Mouse (Mus musculus) urinary bladder, postnatal 10 days (tissue): ENCODE results near the gene Ube2f.

ENCODE experiments used
- DNase-seq: peaks from one replicate; pipeline ENCODE4 v3.0.0; 2022; ENCODE audit warnings: low spot score

Gene Ube2f

DNA sequence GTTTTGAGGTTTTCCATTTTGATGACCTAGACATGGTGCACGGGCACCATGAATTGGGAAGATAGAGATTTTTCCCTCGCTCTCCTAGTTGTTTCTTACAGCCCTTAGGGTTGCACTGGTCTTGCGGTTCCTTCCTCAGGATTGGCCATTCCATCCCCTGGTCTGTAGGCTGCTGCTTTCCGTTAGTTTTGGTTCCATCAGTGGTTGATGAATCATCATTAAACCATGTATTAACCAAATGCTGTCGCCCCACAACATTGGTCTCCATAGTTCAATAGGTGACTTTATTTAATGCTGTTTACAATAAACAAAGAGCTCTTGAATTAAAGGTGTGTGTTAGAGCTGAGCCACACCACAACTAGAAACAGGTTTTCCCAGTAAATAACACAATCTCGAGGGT is 12.4 kb upstream of the Ube2f start:
- DNase-seq = no peak

DNA sequence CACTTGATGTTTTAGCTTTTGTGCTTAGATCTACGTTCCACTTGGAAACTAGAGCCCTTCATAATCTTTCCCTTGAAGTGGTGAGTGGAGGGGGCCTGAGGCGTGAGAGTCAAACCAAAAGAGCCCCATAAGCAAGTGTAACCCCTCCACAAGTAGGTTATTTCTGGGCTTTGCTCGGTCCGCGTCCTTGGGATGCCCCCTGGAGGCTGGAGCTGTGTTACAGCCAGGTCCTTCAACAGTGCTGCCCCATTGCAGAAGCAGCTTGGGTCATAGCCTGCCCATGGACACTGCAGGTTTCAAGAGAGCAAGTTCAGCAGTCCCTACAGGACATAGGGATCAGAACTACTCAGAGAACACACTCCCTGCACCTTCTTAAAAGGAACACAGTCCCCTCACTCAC is 11.0 kb upstream of the Ube2f start:
- no peak for DNase-seq

DNA sequence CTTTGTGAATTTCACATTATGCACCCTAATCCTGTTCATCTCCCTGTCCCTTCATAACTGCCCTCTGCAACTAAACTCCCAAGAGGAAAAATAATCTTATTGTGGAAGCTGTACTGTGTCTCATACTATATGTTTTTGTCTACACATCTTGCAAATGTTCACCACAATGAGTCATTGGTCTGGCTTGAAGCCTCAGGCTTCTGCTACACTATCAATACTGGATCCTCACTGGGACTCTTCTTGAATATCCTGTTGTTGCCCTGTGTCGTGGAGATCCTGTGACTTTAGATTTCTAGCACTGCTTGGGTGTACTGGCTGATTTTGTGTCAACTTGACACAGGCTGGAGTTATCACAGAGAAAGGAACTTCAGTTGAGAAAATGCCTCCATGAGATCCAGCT is 10.3 kb upstream of the Ube2f start:
- DNase-seq = no peak

DNA sequence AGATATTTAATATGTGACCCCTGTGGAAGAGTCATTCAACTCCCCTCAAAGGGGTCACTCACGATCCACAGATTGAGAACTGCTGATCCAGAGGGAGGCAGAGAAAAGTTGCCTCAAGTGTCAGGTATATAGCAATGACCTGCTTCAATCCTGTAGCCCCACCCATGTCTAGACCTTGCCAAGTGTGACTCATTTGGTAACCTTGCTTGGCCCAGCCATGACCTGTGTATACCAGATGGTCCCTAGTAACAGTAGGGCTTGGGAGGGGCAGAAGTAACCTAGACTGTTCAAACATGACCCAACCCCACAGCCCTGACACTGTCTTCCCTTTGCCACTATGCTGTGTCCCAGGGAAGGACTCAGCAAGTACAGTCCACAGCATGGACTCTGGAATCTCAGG is 9.4 kb upstream of the Ube2f start:
- no peak for DNase-seq

DNA sequence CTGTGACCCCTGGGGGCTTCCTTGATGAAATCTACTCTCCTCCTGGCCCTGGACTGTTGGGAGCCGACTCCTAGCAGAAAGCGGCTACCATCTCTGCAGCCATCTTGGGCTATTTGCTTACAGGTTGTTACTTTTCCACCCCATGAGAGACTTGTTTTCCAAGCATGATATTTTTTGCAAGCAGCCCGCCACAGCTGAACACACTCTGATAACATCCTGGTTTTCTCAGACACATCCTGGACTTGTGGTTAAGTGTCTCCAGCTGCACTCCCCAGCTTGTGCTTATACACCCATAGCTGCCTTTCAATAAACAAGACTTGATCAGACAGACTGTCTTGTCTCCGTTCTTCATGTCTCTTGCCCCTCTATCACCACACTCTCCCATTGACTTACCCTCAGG is 8.9 kb upstream of the Ube2f start:
- DNase-seq = no peak

DNA sequence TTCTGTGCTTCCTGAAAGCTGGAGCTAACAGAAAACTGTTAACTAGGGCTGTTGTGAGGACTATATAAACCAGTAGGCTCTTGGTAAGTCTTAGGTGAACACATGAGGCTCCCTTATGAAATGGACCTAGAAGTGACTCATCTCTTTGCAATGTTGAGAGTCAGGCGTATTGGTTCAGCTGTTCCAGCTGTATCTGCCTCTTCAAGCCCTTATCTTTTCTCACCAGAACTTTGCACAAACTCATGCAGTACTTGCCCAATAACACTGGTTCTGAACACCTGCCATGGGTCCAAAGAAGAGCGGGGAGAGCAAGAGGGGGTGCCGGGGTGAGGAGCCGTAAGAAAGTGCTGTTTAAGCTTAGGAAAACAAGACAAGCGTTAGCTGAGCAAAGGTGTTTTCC is 1.9 kb upstream of the Ube2f start:
- no peak for DNase-seq

DNA sequence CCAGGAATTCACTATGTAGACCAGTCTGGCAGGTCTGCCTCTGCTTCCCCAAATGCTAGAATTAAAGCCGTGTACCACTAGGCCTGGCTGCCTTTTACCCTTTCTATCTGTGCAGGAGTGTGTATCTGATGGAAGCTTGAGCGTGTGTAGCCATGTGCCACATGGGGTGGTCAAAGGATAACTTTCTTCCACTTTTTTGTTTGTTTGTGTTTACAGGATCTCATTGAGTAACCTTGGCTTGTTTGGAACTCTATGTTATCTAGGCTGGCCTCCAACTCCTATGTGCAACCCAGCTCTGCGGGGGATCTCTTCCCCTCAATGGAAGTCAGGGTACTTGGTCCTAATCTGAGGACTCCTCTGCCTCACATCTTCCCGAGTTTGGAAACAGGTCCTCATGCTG is 1.1 kb upstream of the Ube2f start:
- no peak for DNase-seq

DNA sequence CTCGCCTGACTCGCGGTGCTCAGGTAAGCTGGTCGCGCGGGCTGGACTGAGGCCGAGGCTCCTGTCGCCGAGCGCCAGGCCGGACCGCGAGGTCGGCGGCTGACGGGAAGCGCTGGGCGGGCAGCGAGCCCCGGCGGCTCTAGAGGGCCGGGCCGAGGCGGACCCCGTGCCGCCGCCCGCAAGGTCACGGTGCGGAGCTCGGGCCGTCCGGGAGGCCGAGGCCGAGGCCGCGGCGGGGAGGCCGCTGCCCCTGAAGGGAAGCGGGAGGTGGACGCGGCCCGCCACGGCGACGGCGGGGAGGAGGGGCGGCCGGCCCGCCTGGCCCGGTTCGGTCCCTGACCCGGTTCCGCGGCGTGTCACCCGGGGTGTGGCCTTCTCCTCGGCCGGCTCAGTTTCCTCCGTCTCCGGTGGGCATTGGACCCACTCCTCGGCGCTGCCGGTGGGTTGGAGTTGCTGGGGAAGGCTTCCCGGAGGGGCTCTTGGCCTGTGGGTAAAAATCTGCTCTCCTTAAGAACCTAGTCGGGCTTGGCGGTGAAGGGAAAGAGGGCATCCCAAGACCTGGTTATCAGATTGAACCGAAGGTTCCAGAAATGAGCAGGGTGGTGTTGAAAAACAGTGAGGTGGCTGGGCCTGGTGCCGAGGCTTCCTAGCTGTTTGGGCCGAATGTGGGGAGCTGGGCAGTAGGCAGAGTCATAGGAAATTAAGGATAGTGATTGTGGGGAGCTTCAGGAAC is 477 bp downstream of the Ube2f start:
- DNase-seq = no peak

DNA sequence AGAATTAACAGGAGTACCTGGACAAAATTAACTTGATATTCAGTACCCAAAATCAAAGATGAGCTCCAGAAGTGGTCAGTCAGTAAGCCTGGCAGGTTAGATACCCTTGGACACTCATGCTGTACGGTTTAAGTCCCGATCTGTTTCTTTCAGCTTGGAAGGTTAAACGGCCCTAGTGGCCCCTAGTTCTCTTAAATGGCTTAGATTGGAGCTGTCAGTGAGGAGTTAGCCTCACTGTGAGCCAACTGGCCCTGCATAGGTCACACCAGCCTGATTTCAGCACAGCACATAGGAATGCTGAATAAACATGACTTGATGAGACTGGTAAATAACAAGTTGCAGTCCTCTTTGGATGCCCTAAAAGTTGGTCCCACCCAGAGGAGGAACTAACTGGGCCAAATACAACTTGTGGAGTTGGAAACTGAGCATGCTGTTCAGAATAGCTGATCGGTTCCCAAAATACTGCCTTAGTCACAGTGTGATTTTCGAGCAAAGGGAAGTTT is 1.1 kb downstream of the Ube2f start:
- no peak for DNase-seq

DNA sequence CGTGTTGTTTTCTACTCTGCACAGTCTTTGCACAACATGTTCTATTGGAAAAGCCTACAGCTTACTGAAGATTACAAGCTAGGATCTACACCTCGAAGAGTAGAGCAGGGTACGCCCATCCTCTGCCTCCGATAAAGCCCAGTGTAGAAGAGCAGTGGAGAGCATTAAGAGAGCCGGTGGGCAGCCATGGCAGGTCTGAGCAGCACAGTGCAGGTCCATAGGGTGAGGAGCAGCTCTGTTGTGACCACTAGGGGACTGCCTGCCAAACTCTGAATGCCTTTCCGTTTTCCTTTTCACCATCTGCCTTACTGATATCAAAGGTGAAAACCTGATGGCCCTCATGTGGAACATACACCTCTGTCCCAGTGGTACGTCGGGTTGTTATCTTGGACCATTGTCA is 1.8 kb downstream of the Ube2f start:
- DNase-seq = no peak

DNA sequence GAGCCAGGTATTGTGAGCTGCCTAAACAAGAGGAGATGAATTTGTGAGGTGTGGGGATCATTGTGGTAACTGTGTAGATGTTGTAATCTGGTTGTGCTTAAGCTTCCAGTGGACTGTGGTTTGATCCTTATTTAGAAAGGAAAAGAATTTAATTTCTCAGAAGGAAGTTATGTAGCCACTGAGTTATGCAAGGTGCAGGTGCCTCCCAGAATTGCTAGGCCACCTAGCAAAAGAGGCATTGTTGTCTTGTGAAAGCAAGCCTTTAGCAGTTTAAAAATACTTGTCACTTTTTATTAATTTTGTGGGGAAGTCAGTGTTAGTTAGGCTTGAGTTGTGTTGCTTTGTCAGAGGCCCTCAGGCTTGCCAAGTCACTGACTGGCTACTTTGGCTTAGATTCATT is 7.8 kb downstream of the Ube2f start:
- no peak for DNase-seq

DNA sequence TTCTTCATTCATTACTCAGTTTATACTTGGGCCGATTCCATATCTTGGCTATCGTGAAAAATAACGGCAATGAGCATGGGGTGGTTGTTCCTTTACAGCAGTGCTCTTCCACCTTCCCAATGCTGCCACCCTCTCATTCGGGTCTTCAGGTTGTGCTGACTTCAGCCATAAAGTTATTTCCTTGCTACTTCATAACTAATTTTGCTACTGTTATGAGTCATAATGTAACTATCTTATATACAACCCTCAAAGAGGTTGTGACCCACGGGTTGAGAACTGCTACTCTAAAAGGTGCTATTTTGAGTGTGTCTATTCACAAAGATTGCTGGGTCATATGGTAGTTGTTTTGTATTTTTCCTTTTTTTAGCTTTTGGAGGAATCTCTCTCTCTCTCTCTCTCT is 9.7 kb downstream of the Ube2f start:
- no peak for DNase-seq

DNA sequence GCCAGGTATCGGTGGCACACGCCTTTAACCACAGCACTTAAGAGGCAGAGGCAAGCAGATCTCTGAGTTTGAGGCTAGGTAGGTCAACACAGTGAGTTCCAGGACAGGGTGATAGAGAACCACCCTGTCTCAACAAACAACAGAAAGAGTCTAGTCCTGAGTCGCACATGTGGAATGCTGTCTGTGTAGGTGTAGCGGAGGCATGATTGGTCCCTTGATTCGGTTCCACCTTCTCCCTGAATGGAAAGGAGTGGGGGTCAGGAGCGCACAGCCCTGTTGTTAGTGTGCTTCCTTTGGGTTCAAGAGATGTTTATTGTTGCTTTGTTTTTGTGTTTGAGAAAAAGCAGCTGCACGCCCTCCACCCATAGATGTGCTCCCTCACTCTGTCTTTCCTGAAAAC is 12.4 kb downstream of the Ube2f start:
- DNase-seq = no peak

DNA sequence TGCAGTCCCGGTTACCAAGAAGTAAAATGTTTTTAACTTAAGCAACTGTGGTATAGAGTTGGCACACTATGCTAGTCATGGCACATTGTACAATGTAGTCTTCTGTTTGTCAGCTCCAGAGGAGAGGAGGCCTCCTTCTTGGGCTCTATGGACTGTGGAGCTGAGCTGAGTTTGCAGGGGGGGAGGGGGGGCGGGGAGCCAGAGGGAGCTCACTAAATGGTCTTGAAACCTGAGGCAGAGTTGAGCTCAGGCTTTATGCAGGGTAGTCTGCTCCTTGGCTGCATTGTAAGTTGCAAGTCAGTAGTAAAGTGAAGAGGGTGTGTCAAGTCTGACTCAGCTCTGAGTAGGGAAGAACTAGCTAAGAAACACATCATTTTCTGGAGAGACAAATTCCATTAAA is 22.2 kb downstream of the Ube2f start:
- DNase-seq = no peak

DNA sequence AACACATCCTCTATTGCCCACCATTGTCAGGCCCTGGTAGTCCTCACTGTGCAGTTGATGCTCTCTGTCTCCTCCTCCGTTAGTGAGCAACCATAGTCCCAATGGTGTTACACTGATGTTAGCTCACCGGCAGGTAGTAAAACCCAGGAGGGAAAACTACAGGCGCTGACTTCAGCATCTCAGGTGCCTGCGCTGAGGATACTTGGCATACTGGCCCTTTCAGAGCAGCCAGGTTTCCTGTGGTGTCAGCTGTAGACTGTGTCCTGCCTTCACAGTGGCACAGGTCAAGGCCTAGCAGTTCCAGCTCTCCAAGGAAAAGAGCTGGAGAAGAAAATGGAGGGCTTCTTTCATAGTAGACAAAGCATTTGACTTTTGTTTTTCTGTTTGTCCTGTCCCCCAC is 26.5 kb downstream of the Ube2f start:
- no peak for DNase-seq

DNA sequence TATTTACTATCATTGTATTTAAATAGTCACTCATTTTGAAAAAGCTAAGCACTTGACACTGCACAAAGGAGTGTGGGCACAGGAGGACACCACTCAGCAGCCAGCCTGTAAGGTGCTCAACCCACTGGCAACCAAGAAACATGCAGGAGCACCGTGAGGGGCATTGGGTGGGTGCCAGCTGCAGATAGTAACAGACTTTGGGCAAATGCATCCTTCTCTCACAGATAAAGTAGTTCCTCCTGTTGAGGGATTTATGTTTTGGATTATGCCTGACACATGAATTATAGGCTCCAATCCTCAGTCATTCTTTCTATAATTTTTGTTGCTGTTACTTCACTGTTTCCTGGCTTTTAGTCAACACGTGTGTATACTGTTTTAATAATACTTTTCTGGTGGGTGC is 27.4 kb downstream of the Ube2f start:
- no peak for DNase-seq

DNA sequence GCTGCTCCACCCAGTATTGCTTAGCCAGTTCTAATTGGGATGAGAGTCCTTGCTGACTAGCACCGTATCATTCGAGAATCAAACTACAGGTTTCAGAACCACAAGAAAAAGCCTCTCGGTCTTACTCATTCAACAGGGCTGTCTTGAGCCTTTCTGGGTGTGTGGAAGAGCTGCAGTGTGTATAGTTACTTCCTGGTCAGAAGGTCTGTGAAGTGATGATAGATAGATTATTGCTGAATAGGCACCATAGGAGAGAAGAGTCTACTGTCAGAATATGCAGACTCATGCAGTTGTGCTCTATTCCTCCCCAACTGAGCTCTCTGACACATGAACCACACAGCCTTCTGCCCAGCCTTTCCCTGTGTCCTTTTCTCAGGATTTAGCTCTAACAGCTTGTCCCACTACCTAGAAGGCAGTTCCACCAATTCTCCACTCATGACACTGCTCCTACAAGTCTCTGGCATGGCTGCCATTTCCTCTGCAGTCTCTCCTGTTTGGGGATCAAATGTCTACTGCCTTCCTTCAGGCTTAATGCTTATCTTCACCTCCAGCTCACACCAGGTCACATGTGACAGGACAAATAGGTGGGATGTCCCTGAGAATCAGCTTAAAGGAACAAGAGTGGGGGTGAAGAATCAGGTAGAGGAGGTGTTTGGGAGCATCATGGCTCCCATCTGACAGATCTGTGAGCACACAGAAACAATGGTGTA is 28.5 kb downstream of the Ube2f start:
- DNase-seq = no peak

DNA sequence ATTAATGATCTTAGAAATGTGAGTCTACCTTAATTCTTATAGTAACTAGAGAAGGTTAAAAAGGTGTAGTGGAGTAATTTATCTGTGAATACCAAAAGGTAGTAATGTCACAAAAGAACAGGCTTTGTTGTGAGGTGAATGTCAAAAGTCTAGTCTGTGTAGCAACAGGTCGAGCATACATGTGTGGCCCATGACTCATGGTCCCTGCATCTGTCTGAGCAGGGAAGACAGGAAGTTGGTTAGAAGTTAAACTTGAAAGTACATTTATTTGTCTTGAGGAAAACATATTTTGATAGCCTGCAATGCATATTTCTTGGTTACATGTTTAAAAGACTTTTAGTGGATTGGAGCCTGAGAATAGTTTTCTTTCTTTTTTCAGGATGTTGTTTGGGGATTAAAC is 29.0 kb downstream of the Ube2f start:
- DNase-seq = no peak

DNA sequence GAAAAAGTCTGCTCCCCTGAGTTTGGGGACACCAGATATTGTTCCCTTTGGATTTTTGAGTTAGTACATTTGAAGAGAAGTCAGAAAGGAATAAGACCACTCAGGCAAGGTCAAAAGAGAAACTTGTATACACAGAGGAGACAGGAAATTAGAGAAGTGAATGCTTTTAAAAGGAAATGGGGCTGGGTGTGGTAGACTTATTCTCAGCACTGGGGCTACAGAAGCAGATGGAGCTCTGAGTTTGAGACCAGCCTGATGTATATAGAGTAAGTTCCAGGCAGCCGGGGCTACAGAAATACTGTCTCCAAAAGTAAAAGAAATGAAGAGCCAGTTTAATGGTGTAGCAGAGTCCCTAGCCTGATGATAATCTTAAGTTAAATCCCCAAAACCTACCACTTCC is 32.5 kb downstream of the Ube2f start:
- no peak for DNase-seq

DNA sequence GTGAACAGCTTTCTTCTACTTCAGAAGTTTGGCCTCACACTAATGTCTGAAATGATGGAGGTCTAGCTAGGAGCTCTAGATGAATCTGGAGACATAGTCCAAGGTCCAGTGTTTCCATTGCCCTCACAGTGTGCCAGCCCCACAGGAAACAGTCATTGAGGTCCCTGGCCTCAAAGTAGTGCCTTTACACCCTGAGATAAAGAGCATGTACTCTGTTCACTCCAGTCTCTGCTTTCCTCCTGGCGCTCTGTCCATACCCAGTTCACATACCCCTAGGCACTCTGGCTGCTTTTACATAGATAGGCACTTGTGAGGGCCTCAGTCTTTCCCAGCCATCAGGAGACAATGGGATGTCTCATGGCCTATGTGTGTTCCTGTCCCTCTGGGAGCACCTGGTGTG is 39.3 kb downstream of the Ube2f start:
- no peak for DNase-seq

DNA sequence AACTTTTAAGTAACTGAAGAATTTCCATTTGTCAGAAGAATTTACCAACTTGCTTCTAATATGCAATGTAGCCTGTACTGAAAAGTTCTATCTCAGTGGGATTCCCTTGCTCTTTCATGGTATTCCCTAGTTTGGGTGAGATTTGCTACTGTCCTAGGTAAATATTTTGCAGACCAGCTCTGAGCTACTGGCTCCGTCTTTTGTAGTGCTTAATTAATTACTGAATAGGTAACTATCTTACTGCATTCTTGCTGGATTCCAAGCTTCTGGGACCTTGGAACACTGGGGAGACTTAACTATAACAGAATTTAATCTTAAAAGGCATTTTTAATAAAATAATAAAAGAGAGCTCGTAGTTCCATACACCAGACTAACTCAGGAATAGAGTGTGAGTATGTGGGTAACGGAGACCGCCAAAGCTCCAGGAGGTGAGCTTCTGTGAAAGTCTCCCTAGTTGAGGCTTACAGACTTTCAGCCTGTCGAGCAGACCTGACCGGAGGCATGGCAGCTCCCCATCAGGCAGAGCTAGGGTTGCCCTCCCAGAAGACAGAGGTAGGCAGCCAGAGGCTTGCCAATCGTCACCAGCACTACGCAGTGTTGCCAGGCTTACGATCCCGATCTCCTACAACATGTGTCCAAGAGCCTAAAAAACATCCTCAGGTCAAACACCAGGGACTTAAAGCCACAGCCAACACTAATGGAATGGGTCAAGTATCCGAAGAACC is 42.2 kb downstream of the Ube2f start:
- no peak for DNase-seq

DNA sequence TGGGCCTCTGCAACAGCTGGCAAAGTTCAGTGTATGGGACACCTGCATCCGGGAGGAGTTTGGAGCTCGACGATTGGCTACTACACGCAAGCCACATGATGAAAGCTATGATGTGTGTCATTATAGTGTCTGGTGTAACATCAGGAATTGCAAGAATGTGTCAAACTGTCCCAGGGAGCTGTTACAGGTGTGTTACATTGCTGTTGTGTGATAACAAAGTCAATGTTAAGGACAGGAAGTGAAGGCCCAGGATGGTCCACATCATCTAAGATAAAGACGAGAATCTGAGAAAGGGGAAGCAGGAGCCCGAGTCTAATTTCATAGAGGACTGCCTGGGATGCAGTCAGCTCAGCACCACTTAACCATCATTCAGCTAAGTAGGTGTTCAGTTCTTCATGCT is 45.4 kb downstream of the Ube2f start:
- no peak for DNase-seq
